12 mouse cellular contexts compared by ENCODE assay signal in genomic region chr3:83032746-83033308, GRCm38 (mm10). TPM values are rescaled to one million over a fixed set of nuclear protein-coding genes. Genes with fewer than 3 reads are reported as not detected.
DNase-seq lines count a peak whose midpoint lies in the region; ATAC-seq lines count a peak whose summit lies in the region.
"Had no signal": no experiment of that assay in that cellular context is flagged by ENCODE, and none has a peak within 500 bp of the region (broad histone marks: within the 10 kb centered on the region; RNA-seq: fewer than 3 reads in every experiment).

No protein-coding gene starts in this region.

- ATAC-seq in CD4-positive, CD25-positive, alpha-beta regulatory T cell, adult 4 months = no peak
- no peak for ATAC-seq in limb, embryonic 12.5 days (ENCODE audit: insufficient number of reproducible peaks, insufficient read depth, low FRiP score, low TSS enrichment, low read depth)
- ATAC-seq in hindbrain, embryonic 15.5 days (ENCODE audit: low FRiP score, low read depth) = no peak
- peak; percentile 70; the same call in 1 of the 2 replicates for ATAC-seq in neural tube, embryonic 14.5 days (ENCODE audit: low read depth)

- DNase-seq in CD4-positive, CD25-positive, alpha-beta regulatory T cell, adult 2 months (ENCODE audit: low read depth, low spot score) = peak; percentile 3
- DNase-seq in limb, embryonic 10.5 days (ENCODE audit: low spot score) = no peak
- no peak for DNase-seq in left cerebral cortex, postnatal 4 days
- no peak for DNase-seq in right cerebral cortex, adult 2 months (ENCODE audit: low spot score in 2 of 2)
- DNase-seq: cerebellum, postnatal 25 days; gastrocnemius, postnatal 14 days; kidney, postnatal 10 days had no signal

- no peak overlapping the region for H3K27ac ChIP-seq in limb, embryonic 12.5 days
- H3K27ac ChIP-seq in limb, embryonic 10.5 days = no peak overlapping the region
- H3K27ac ChIP-seq in hindbrain, embryonic 15.5 days (replicated peaks) = no peak overlapping the region
- H3K27ac ChIP-seq in neural tube, embryonic 14.5 days (ENCODE audit: low read depth, low read length) = no peak overlapping the region

- no peak overlapping the region for H3K4me3 ChIP-seq in limb, embryonic 12.5 days (replicated peaks)
- H3K4me3 ChIP-seq in limb, embryonic 10.5 days = no peak overlapping the region
- no peak overlapping the region for H3K4me3 ChIP-seq in hindbrain, embryonic 15.5 days
- no peak overlapping the region for H3K4me3 ChIP-seq in neural tube, embryonic 14.5 days (ENCODE audit: low read depth, low read length)

- H3K4me1 ChIP-seq in limb, embryonic 12.5 days (replicated peaks) = no peaks in the 10 kb centered on the region
- H3K4me1 ChIP-seq in limb, embryonic 10.5 days = peaks cover 6% of the 10 kb centered on the region; the same call in 1 of the 2 replicates
- H3K4me1 ChIP-seq in hindbrain, embryonic 15.5 days (replicated peaks) = no peaks in the 10 kb centered on the region
- no peaks in the 10 kb centered on the region for H3K4me1 ChIP-seq in neural tube, embryonic 14.5 days (ENCODE audit: control insufficient read depth, insufficient read depth, low read length)

- H3K27me3 ChIP-seq in limb, embryonic 12.5 days = no peaks in the 10 kb centered on the region
- H3K27me3 ChIP-seq in limb, embryonic 10.5 days (ENCODE audit: low read depth, poor library complexity, severe bottlenecking) = no peaks in the 10 kb centered on the region
- no peaks in the 10 kb centered on the region for H3K27me3 ChIP-seq in hindbrain, embryonic 15.5 days
- no peaks in the 10 kb centered on the region for H3K27me3 ChIP-seq in neural tube, embryonic 14.5 days (ENCODE audit: control insufficient read depth, insufficient read depth, low read length)

- 50% methylated on average over 13 of the region's 13 CpGs for WGBS in limb, embryonic 12.5 days
- WGBS in limb, embryonic 10.5 days = 54% methylated on average over 13 of the region's 13 CpGs
- 50% methylated on average over 13 of the region's 13 CpGs for WGBS in hindbrain, embryonic 15.5 days
- WGBS in neural tube, embryonic 14.5 days = 40% methylated on average over 13 of the region's 13 CpGs

- intact Hi-C loops in left cerebral cortex, postnatal 4 days (cut with DNase I) = no loop called here

- no peak overlapping the region for H3K9ac ChIP-seq in limb, embryonic 12.5 days (replicated peaks)
- H3K9ac ChIP-seq in hindbrain, embryonic 15.5 days = no peak overlapping the region
- no peak overlapping the region for H3K9ac ChIP-seq in neural tube, embryonic 14.5 days (replicated peaks; ENCODE audit: low read depth, low read length)

- no peaks in the 10 kb centered on the region for H3K9me3 ChIP-seq in limb, embryonic 12.5 days
- H3K9me3 ChIP-seq in limb, embryonic 10.5 days (replicated peaks) = no peaks in the 10 kb centered on the region
- H3K9me3 ChIP-seq in hindbrain, embryonic 15.5 days = no peaks in the 10 kb centered on the region
- no peaks in the 10 kb centered on the region for H3K9me3 ChIP-seq in neural tube, embryonic 14.5 days (ENCODE audit: control insufficient read depth, low read length)

- peak overlapping the region; percentile 32; the same call in 1 of the 2 replicates for H3K4me2 ChIP-seq in limb, embryonic 12.5 days
- peak overlapping the region; percentile 24 for H3K4me2 ChIP-seq in hindbrain, embryonic 15.5 days
- peak overlapping the region; percentile 14; the same call in 1 of the 2 replicates for H3K4me2 ChIP-seq in neural tube, embryonic 14.5 days (ENCODE audit: low read depth, low read length)

- no peaks in the 10 kb centered on the region for H3K36me3 ChIP-seq in limb, embryonic 12.5 days
- H3K36me3 ChIP-seq in limb, embryonic 10.5 days = no peaks in the 10 kb centered on the region
- H3K36me3 ChIP-seq in hindbrain, embryonic 15.5 days = no peaks in the 10 kb centered on the region
- no peaks in the 10 kb centered on the region for H3K36me3 ChIP-seq in neural tube, embryonic 14.5 days (ENCODE audit: control insufficient read depth, insufficient read depth, low read length)

RNA-seq across cellular contexts. Expression of gene Fga, which starts 7.0 kb away (rescaled TPM):
- not detected for polyA plus RNA-seq in CD4-positive, CD25-positive, alpha-beta regulatory T cell, adult 4 months (2017; shearing (Covaris generic))
- 0.10 and 0.15 TPM in 2 replicates for polyA plus RNA-seq in limb, embryonic 12.5 days (2016; fragmentation: Nextera tagmentation; extraction: Ambion mirVana)
- not detected in 2 replicates for polyA plus RNA-seq in limb, embryonic 10.5 days (2016; fragmentation: Nextera tagmentation; extraction: Ambion mirVana)
- 0.12 TPM in 1 of 2 replicates, not detected in the other for polyA plus RNA-seq in hindbrain, embryonic 15.5 days (2015; fragmentation: Nextera tagmentation; extraction: Ambion mirVana)
- polyA plus RNA-seq in neural tube, embryonic 14.5 days (2014; fragmentation: Nextera tagmentation; extraction: Ambion mirVana) = 0.35 and 0.37 TPM in 2 replicates
- total RNA-seq in left cerebral cortex, postnatal 4 days (2021) = not detected
- total RNA-seq: gastrocnemius, postnatal 14 days; left cerebral cortex, postnatal 36 days had no signal

RNA-seq across cellular contexts. Expression of gene Fgb, which starts 16.8 kb away (rescaled TPM):
- not detected for polyA plus RNA-seq in CD4-positive, CD25-positive, alpha-beta regulatory T cell, adult 4 months (2017; shearing (Covaris generic))
- 0.05 TPM in 1 of 2 replicates, not detected in the other for polyA plus RNA-seq in limb, embryonic 12.5 days (2016; fragmentation: Nextera tagmentation; extraction: Ambion mirVana)
- 0.06 TPM in 1 of 2 replicates, not detected in the other for polyA plus RNA-seq in limb, embryonic 10.5 days (2016; fragmentation: Nextera tagmentation; extraction: Ambion mirVana)
- polyA plus RNA-seq in hindbrain, embryonic 15.5 days (2015; fragmentation: Nextera tagmentation; extraction: Ambion mirVana) = 0.19 TPM in 1 of 2 replicates, not detected in the other
- 0.15 and 0.18 TPM in 2 replicates for polyA plus RNA-seq in neural tube, embryonic 14.5 days (2014; fragmentation: Nextera tagmentation; extraction: Ambion mirVana)
- total RNA-seq in left cerebral cortex, postnatal 4 days (2021) = not detected
- total RNA-seq: gastrocnemius, postnatal 14 days; left cerebral cortex, postnatal 36 days had no signal

RNA-seq across cellular contexts. Expression of gene Plrg1, which starts 22.5 kb away (rescaled TPM):
- polyA plus RNA-seq in CD4-positive, CD25-positive, alpha-beta regulatory T cell, adult 4 months (2017; shearing (Covaris generic)) = 10 to 100 TPM; 61.2 to 64.4 TPM
- polyA plus RNA-seq in limb, embryonic 12.5 days (2016; fragmentation: Nextera tagmentation; extraction: Ambion mirVana) = 123 and 125 TPM in 2 replicates
- polyA plus RNA-seq in limb, embryonic 10.5 days (2016; fragmentation: Nextera tagmentation; extraction: Ambion mirVana) = 135 and 140 TPM in 2 replicates
- 92.6 and 99.3 TPM in 2 replicates for polyA plus RNA-seq in hindbrain, embryonic 15.5 days (2015; fragmentation: Nextera tagmentation; extraction: Ambion mirVana)
- 103 and 108 TPM in 2 replicates for polyA plus RNA-seq in neural tube, embryonic 14.5 days (2014; fragmentation: Nextera tagmentation; extraction: Ambion mirVana)
- 10 to 100 TPM; 58.6 to 60.0 TPM for total RNA-seq in left cerebral cortex, postnatal 4 days (2021)

RNA-seq across cellular contexts. Expression of gene Fgg, which starts 25.3 kb away (rescaled TPM):
- not detected for polyA plus RNA-seq in CD4-positive, CD25-positive, alpha-beta regulatory T cell, adult 4 months (2017; shearing (Covaris generic))
- 0.12 TPM in 1 of 2 replicates, not detected in the other for polyA plus RNA-seq in limb, embryonic 12.5 days (2016; fragmentation: Nextera tagmentation; extraction: Ambion mirVana)
- 0.09 and 0.24 TPM in 2 replicates for polyA plus RNA-seq in limb, embryonic 10.5 days (2016; fragmentation: Nextera tagmentation; extraction: Ambion mirVana)
- polyA plus RNA-seq in hindbrain, embryonic 15.5 days (2015; fragmentation: Nextera tagmentation; extraction: Ambion mirVana) = 0.91 TPM in 1 of 2 replicates, not detected in the other
- polyA plus RNA-seq in neural tube, embryonic 14.5 days (2014; fragmentation: Nextera tagmentation; extraction: Ambion mirVana) = 0.23 and 0.45 TPM in 2 replicates
- not detected for total RNA-seq in left cerebral cortex, postnatal 4 days (2021)
- total RNA-seq: gastrocnemius, postnatal 14 days; left cerebral cortex, postnatal 36 days had no signal
